Mouse (Mus musculus): ENCODE measurements around the gene Mark3. TPM values are rescaled to one million over a fixed set of nuclear protein-coding genes. Genes with fewer than 3 reads are reported as not detected.

Gene Mark3
- polyA plus RNA-seq, 1 experiment from 2014 or later = 58.9 TPM

DNA sequence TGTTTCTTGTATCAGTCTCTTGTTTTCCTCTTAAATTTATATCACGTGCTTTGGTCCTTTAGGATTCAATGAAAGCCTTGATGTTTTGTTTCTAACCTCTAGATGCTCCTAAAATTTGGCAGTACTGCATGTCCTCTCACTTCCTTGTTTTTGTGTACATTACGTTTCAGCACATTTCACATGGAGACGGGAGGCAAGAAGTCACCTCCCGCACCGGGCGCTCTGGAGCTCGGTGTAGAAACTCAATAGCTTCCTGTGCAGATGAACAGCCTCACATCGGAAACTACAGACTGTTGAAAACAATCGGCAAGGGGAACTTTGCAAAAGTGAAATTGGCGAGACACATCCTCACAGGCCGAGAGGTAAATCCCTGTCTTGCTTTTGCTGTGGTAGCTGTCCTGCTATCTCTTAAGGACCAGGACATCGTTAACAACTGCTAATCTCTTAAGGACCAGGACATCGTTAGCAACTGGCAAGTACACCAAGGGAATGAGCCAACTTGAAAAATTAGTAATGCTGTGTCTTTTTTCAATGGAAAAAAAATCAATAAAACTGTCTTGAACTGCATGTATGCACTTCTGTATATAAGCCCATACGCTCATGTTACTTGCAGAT lies 18.2 kb downstream of the Mark3 start:
- H3K9ac ChIP-seq (replicated peaks; ENCODE audit: low read depth, low read length) = no peak overlapping the region
- no peak overlapping the region for H3K4me3 ChIP-seq (ENCODE audit: low read depth, low read length)
- ATAC-seq (ENCODE audit: insufficient number of reproducible peaks, insufficient read depth, low FRiP score, low read depth) = no peak
- no peaks in the 10 kb centered on the region for H3K4me1 ChIP-seq (ENCODE audit: control insufficient read depth, insufficient read depth, low read length)
- H3K36me3 ChIP-seq (ENCODE audit: control insufficient read depth, insufficient read depth, low read length) = peaks cover 21% of the 10 kb centered on the region
- no peak overlapping the region for H3K4me2 ChIP-seq (replicated peaks; ENCODE audit: low read depth, low read length)
- H3K27me3 ChIP-seq (ENCODE audit: control insufficient read depth, insufficient read depth, low read length) = no peaks in the 10 kb centered on the region
- 87% methylated on average over 14 of the region's 14 CpGs for WGBS
- H3K9me3 ChIP-seq (ENCODE audit: control insufficient read depth, low read depth, low read length) = no peaks in the 10 kb centered on the region
- H3K27ac ChIP-seq (ENCODE audit: low read length) = no peak overlapping the region

DNA sequence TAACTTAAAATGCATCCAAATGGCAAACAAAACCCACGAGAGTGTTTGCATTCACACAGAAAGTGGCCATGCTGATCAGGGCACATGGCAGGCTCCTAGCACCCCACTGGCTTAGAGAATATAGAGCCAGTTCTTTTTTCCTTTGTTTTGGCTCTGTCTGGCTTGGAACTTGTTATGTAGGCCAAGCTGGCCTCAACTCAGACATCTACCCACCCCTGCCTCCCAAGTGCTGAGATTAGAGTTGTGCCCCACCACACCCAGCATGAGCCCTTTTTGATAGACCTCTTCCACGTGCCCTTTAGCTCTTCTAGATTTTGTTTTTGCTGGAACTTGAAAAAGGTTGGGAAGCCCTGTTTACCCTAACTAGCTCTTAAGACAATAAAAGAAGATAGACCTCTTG lies 19.5 kb downstream of the Mark3 start:
- H3K9ac ChIP-seq (replicated peaks; ENCODE audit: low read depth, low read length) = no peak overlapping the region
- H3K27ac ChIP-seq (ENCODE audit: low read length) = no peak overlapping the region
- H3K4me1 ChIP-seq (ENCODE audit: control insufficient read depth, insufficient read depth, low read length) = no peaks in the 10 kb centered on the region
- no peak for ATAC-seq (ENCODE audit: insufficient number of reproducible peaks, insufficient read depth, low FRiP score, low read depth)
- H3K9me3 ChIP-seq (ENCODE audit: control insufficient read depth, low read depth, low read length) = no peaks in the 10 kb centered on the region
- WGBS = 82% methylated on average over 2 of the region's 2 CpGs
- no peak overlapping the region for H3K4me3 ChIP-seq (ENCODE audit: low read depth, low read length)
- no peaks in the 10 kb centered on the region for H3K27me3 ChIP-seq (ENCODE audit: control insufficient read depth, insufficient read depth, low read length)
- no peak overlapping the region for H3K4me2 ChIP-seq (replicated peaks; ENCODE audit: low read depth, low read length)
- H3K36me3 ChIP-seq (ENCODE audit: control insufficient read depth, insufficient read depth, low read length) = peaks cover 28% of the 10 kb centered on the region

DNA sequence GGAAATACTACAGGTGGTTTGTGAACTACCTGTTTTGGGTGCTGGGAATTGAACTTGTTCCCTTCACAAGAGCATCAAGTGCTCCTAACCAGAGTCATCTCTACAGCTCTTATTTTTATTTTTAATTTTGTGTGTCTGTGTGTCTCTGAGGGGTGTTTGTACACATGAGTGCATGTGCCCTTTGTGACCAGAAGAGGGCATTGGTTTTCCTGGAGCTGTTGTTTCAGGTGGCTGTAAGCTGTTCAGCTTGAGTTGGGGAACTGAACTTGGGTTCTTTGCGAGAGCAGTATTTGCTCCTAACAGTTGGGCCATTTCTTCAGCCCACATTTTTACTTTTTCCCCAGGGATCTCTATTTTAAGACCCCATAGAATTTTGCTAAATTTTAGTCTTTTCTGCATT lies 23.0 kb downstream of the Mark3 start:
- no peak overlapping the region for H3K27ac ChIP-seq (ENCODE audit: low read length)
- H3K4me2 ChIP-seq (replicated peaks; ENCODE audit: low read depth, low read length) = no peak overlapping the region
- no peaks in the 10 kb centered on the region for H3K9me3 ChIP-seq (ENCODE audit: control insufficient read depth, low read depth, low read length)
- H3K36me3 ChIP-seq (ENCODE audit: control insufficient read depth, insufficient read depth, low read length) = peaks cover 36% of the 10 kb centered on the region
- ATAC-seq (ENCODE audit: insufficient number of reproducible peaks, insufficient read depth, low FRiP score, low read depth) = no peak
- 94% methylated on average over 1 of the region's 1 CpGs for WGBS
- H3K27me3 ChIP-seq (ENCODE audit: control insufficient read depth, insufficient read depth, low read length) = no peaks in the 10 kb centered on the region
- H3K9ac ChIP-seq (replicated peaks; ENCODE audit: low read depth, low read length) = no peak overlapping the region
- H3K4me3 ChIP-seq (ENCODE audit: low read depth, low read length) = no peak overlapping the region
- no peaks in the 10 kb centered on the region for H3K4me1 ChIP-seq (ENCODE audit: control insufficient read depth, insufficient read depth, low read length)

DNA sequence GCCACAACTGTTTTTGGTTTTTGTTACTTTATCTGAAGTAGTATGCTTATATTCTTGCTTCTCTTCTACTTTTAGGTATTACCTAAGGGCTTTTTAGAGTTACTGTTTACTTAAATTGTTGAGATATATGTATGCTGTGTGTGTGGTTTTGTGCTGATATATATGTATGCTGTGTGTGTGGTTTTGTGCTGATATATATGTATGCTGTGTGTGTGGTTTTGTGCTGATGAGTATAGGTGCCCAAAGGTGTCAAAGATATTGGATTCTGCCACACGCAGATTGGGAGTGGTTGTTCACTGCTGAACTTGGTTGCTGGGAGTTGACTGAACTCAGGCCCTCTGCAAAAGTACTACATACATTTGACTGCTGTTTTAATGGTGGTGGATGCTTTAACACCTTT lies 24.6 kb downstream of the Mark3 start:
- Histone ChIP-seq H3K9ac (replicated peaks; ENCODE audit: low read depth, low read length) (no peak overlapping the region), H3K4me1 (ENCODE audit: control insufficient read depth, insufficient read depth, low read length) (no peaks in the 10 kb centered on the region), H3K36me3 (ENCODE audit: control insufficient read depth, insufficient read depth, low read length) (peaks cover 31% of the 10 kb centered on the region), H3K9me3 (ENCODE audit: control insufficient read depth, low read depth, low read length) (no peaks in the 10 kb centered on the region), H3K27ac (ENCODE audit: low read length) (no peak overlapping the region), H3K4me2 (replicated peaks; ENCODE audit: low read depth, low read length) (no peak overlapping the region), H3K4me3 (ENCODE audit: low read depth, low read length) (no peak overlapping the region), H3K27me3 (ENCODE audit: control insufficient read depth, insufficient read depth, low read length) (no peaks in the 10 kb centered on the region)
- WGBS = 100% methylated on average over 1 of the region's 1 CpGs
- ATAC-seq (ENCODE audit: insufficient number of reproducible peaks, insufficient read depth, low FRiP score, low read depth) = no peak

DNA sequence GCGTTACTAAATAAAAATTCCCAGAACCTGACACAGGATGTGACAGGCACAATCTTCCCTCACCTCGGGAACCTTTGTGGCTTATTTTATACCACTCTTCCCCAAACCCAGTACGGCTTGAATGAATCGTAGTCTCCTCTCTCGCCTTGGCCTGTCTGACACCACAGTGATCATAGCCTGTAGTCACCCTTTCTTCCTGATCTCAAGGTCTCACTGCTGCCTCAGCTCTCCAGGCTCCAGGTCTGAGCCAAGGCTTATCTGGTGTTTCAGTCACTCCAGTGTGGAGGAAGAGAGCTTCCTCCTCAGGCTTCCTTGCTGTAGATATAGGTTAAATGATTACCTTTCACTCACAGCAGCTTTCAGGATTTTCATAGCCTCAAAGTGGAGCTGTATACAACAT lies 25.3 kb downstream of the Mark3 start:
- Histone ChIP-seq H3K36me3 (ENCODE audit: control insufficient read depth, insufficient read depth, low read length) (peaks cover 28% of the 10 kb centered on the region), H3K9ac (replicated peaks; ENCODE audit: low read depth, low read length) (no peak overlapping the region), H3K4me3 (ENCODE audit: low read depth, low read length) (no peak overlapping the region), H3K27me3 (ENCODE audit: control insufficient read depth, insufficient read depth, low read length) (no peaks in the 10 kb centered on the region), H3K4me1 (ENCODE audit: control insufficient read depth, insufficient read depth, low read length) (no peaks in the 10 kb centered on the region), H3K27ac (ENCODE audit: low read length) (no peak overlapping the region), H3K9me3 (ENCODE audit: control insufficient read depth, low read depth, low read length) (no peaks in the 10 kb centered on the region), H3K4me2 (replicated peaks; ENCODE audit: low read depth, low read length) (no peak overlapping the region)
- ATAC-seq (ENCODE audit: insufficient number of reproducible peaks, insufficient read depth, low FRiP score, low read depth) = no peak
- 88% methylated on average over 5 of the region's 5 CpGs for WGBS

DNA sequence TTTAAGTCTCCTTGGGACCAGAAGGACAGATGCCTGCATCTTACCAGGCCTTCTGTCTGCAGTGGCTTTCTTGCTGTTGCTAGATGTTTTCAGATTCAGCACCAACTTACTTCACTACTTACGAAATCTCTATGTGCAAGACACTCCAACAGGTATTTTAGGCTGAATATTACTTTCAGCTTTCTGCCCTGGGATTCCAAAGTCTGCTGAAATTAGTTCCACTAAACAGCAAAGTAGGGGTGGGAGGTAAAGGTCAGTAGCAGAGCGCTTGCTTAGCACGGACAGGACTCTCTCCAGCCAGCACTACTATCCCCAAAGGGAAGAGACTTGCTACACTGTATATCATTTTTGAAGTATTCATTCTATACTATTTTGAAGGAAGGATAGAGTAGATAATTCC lies 29.5 kb downstream of the Mark3 start:
- Histone ChIP-seq H3K27me3 (ENCODE audit: control insufficient read depth, insufficient read depth, low read length) (no peaks in the 10 kb centered on the region), H3K4me1 (ENCODE audit: control insufficient read depth, insufficient read depth, low read length) (no peaks in the 10 kb centered on the region), H3K36me3 (ENCODE audit: control insufficient read depth, insufficient read depth, low read length) (peaks cover 17% of the 10 kb centered on the region), H3K27ac (ENCODE audit: low read length) (no peak overlapping the region), H3K4me3 (ENCODE audit: low read depth, low read length) (no peak overlapping the region), H3K9ac (replicated peaks; ENCODE audit: low read depth, low read length) (no peak overlapping the region), H3K9me3 (ENCODE audit: control insufficient read depth, low read depth, low read length) (no peaks in the 10 kb centered on the region), H3K4me2 (replicated peaks; ENCODE audit: low read depth, low read length) (no peak overlapping the region)
- 90% methylated on average over 3 of the region's 3 CpGs for WGBS
- no peak for ATAC-seq (ENCODE audit: insufficient number of reproducible peaks, insufficient read depth, low FRiP score, low read depth)

DNA sequence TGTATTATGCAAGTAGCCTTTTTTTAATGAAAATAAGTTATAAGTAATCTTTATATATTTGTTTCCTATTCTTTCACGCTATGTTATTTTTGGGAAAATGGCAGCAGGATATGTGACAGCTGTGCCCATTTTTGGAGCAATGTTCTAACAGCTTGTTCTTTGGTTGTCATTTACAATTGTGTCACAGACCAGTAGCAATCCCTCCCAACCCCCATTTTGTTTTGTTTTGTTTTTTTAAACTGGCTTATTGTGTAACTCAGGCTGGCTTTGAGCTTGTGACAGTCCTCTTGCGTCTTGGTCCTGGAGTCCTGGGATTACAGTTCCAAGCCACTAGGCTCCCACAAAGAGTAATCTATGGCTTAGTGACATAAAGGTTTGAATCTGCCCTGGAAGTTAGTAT lies 31.3 kb downstream of the Mark3 start:
- Histone ChIP-seq H3K36me3 (ENCODE audit: control insufficient read depth, insufficient read depth, low read length) (peaks cover 13% of the 10 kb centered on the region), H3K4me1 (ENCODE audit: control insufficient read depth, insufficient read depth, low read length) (no peaks in the 10 kb centered on the region), H3K27ac (ENCODE audit: low read length) (no peak overlapping the region), H3K9ac (replicated peaks; ENCODE audit: low read depth, low read length) (no peak overlapping the region), H3K9me3 (ENCODE audit: control insufficient read depth, low read depth, low read length) (no peaks in the 10 kb centered on the region), H3K4me3 (ENCODE audit: low read depth, low read length) (no peak overlapping the region), H3K4me2 (replicated peaks; ENCODE audit: low read depth, low read length) (no peak overlapping the region), H3K27me3 (ENCODE audit: control insufficient read depth, insufficient read depth, low read length) (no peaks in the 10 kb centered on the region)
- WGBS = 90% methylated on average over 2 of the region's 2 CpGs
- no peak for ATAC-seq (ENCODE audit: insufficient number of reproducible peaks, insufficient read depth, low FRiP score, low read depth)

DNA sequence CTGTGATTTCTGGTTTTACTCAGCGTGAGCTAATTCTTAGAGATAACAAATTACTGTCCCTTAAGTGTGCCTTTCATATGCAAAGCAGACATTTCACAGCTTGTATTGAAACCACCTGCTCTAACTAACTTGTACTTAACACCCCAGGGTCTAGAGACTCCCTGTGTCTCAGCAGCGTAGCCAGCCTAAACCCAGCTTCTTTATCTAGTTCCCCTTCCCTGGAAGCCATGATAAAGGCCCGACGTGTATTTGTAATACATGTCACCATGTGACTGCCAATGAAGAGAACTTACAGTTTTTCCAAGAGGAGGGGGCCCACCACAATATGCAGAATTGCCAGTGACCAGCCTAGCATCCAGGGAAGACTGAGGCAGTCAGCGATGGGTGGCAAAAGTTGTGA lies 33.7 kb downstream of the Mark3 start:
- no peak for ATAC-seq (ENCODE audit: insufficient number of reproducible peaks, insufficient read depth, low FRiP score, low read depth)
- H3K9me3 ChIP-seq (ENCODE audit: control insufficient read depth, low read depth, low read length) = no peaks in the 10 kb centered on the region
- no peaks in the 10 kb centered on the region for H3K27me3 ChIP-seq (ENCODE audit: control insufficient read depth, insufficient read depth, low read length)
- no peaks in the 10 kb centered on the region for H3K4me1 ChIP-seq (ENCODE audit: control insufficient read depth, insufficient read depth, low read length)
- H3K4me3 ChIP-seq (ENCODE audit: low read depth, low read length) = no peak overlapping the region
- no peak overlapping the region for H3K27ac ChIP-seq (ENCODE audit: low read length)
- peaks cover 13% of the 10 kb centered on the region for H3K36me3 ChIP-seq (ENCODE audit: control insufficient read depth, insufficient read depth, low read length)
- no peak overlapping the region for H3K4me2 ChIP-seq (replicated peaks; ENCODE audit: low read depth, low read length)
- 58% methylated on average over 5 of the region's 5 CpGs for WGBS
- no peak overlapping the region for H3K9ac ChIP-seq (replicated peaks; ENCODE audit: low read depth, low read length)

DNA sequence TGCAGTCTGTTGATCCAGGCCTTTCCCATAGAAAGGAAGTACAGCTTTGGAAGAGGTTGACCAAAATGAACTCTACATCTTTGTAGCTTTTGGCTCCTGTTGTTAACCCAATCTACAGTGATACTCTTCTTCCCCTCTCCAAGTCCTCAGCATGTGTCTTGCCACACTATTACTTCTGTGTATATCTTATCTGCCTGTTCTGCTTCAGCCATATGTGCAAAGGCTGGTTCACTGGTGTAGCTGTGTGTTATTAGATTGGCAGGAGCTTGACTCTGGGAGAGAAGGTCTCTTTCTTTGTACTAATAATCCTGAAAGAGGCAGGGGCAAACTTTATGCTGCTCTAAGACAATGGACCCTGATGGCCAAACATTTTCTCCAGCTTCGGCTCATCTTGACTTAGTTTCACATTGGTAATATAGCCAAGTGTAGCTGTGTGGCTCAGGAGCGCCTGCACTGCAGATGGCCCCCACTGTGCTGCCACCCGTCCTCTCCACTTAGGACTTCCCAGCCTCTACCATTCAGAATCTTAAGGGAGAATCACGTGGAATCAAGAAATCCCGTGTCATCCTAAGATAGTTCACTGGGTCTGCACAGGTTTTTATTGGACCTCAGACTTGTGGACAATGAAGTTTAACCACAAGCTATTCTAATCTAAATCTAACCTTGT lies 40.3 kb downstream of the Mark3 start:
- no peak for ATAC-seq (ENCODE audit: insufficient number of reproducible peaks, insufficient read depth, low FRiP score, low read depth)
- H3K9ac ChIP-seq (replicated peaks; ENCODE audit: low read depth, low read length) = no peak overlapping the region
- H3K36me3 ChIP-seq (ENCODE audit: control insufficient read depth, insufficient read depth, low read length) = peaks cover 8% of the 10 kb centered on the region
- H3K27me3 ChIP-seq (ENCODE audit: control insufficient read depth, insufficient read depth, low read length) = no peaks in the 10 kb centered on the region
- H3K4me2 ChIP-seq (replicated peaks; ENCODE audit: low read depth, low read length) = no peak overlapping the region
- no peak overlapping the region for H3K27ac ChIP-seq (ENCODE audit: low read length)
- no peaks in the 10 kb centered on the region for H3K9me3 ChIP-seq (ENCODE audit: control insufficient read depth, low read depth, low read length)
- 89% methylated on average over 5 of the region's 5 CpGs for WGBS
- H3K4me1 ChIP-seq (ENCODE audit: control insufficient read depth, insufficient read depth, low read length) = no peaks in the 10 kb centered on the region
- H3K4me3 ChIP-seq (ENCODE audit: low read depth, low read length) = no peak overlapping the region
